Mouse (Mus musculus) hindbrain, embryonic 11.5 days (tissue): ENCODE measurements around the gene Tnfaip8l1. TPM values are rescaled to one million over a fixed set of nuclear protein-coding genes. Genes with fewer than 3 reads are reported as not detected.

Experiments
- ATAC-seq: fragments of 200-750 bp; cut with Nextera tagmentation; 2 replicates; pipeline ENCODE4 v1.8.0; 2017; ENCODE audit warnings: mild to moderate bottlenecking, moderate TSS enrichment, moderate library complexity; ENCODE audit not compliant: low FRiP score
- DNase-seq: peaks from one replicate; pipeline ENCODE4 v3.0.0-alpha.2; 2015; ENCODE audit warnings: low spot score
- H3K27ac ChIP-seq: fragments of 300-500 bp; sonication (generic); 2 replicates; pipeline ENCODE4 v1.5.1; 2014; ENCODE audit warnings: mild to moderate bottlenecking, low read depth, low read length
- H3K27me3 ChIP-seq: fragments of 300-500 bp; sonication (generic); 2 replicates; pipeline ENCODE4 v1.6.1; 2014; ENCODE audit warnings: mild to moderate bottlenecking, low read length, moderate library complexity, mixed read lengths; ENCODE audit not compliant: control insufficient read depth, insufficient read depth
- H3K36me3 ChIP-seq: fragments of 300-500 bp; sonication (generic); 2 replicates; pipeline ENCODE4 v1.6.1; 2014; ENCODE audit warnings: mild to moderate bottlenecking, low read length, moderate library complexity, mixed read lengths; ENCODE audit not compliant: control insufficient read depth, insufficient read depth
- H3K4me1 ChIP-seq: fragments of 300-500 bp; sonication (generic); replicated peaks from 2 replicates; pipeline ENCODE4 v1.6.1; 2014; ENCODE audit warnings: low read length, mixed read lengths; ENCODE audit not compliant: control insufficient read depth, insufficient read depth
- H3K4me2 ChIP-seq: fragments of 300-500 bp; sonication (generic); replicated peaks from 2 replicates; pipeline ENCODE4 v1.6.1; 2014; ENCODE audit warnings: mild to moderate bottlenecking, low read depth, low read length
- H3K4me3 ChIP-seq: fragments of 300-500 bp; sonication (generic); 2 replicates; pipeline ENCODE4 v1.5.1; 2014; ENCODE audit warnings: low read depth, low read length
- H3K9ac ChIP-seq: fragments of 300-500 bp; sonication (generic); 2 replicates; pipeline ENCODE4 v1.6.1; 2014; ENCODE audit warnings: low read depth, low read length
- H3K9me3 ChIP-seq: fragments of 300-500 bp; sonication (generic); 2 replicates; pipeline ENCODE4 v1.6.1; 2016; ENCODE audit warnings: low read length; ENCODE audit not compliant: control insufficient read depth
- WGBS: fragments of 180-500 bp; shearing (Covaris S2); extraction: QIAGEN DNeasy Blood & Tissue Kit; methylation state at CpG from one replicate; pipeline ENCODE4 v1.1.7; 2014; 5-methylcytosine and 5-hydroxymethylcytosine counted together
- polyA plus RNA-seq: library from polyadenylated mRNA; unstranded; fragments of >200 nt; fragmentation: Nextera tagmentation; extraction: Ambion mirVana; gene quantifications from 2 replicates; pipeline ENCODE4 v1.2.1, GENCODE M21; 2014

The Tnfaip8l1 gene
- 8.5 and 9.9 TPM in 2 replicates for polyA plus RNA-seq

GRCm38 (mm10) chr17:56162231-56162774 lies at the start of gene Tnfaip8l1:
Tnfaip8l1 (plus strand) TSS chr17:56162477.
- Histone ChIP-seq H3K27ac (no peak within 1 kb of the TSS), H3K9me3 (no peaks in the 10 kb centered on the region), H3K36me3 (no peaks in the 10 kb centered on the region), H3K9ac (peak within 1 kb of the TSS; percentile 56), H3K4me1 (peaks cover 7% of the 10 kb centered on the region; the same call in 1 of the 2 replicates), H3K4me2 (peak within 1 kb of the TSS; percentile 49), H3K27me3 (peaks cover 6% of the 10 kb centered on the region), H3K4me3 (peak within 1 kb of the TSS; percentile 40)
- ATAC-seq (peak; percentile 95), DNase-seq (peak; percentile 91)
- 1% methylated on average over 30 of the region's 30 CpGs for WGBS

DNA sequence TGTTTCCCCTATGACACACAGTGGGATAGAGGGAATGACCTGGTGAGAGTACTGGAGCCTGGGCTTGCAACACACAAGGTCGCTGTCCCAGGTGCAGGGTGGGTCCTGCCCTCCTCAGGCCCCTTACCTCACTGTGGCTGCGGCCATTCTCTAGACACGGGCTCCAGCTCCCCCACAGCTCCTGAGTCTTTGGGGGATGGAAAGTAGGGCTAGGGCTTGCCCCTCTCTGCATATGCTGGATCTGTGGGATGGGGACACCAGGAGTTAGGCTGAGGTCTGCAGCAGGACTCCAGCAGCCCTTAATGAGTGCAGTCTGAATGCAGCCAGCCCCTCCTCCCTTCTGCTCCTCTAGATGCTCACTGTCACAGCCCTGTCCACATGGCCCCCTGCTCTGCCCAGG lies 49.5 kb upstream of the Tnfaip8l1 start:
- H3K9ac ChIP-seq, result no peak overlapping the region
- no peak; the same call in 1 of the 2 replicates for ATAC-seq

GRCm38 (mm10) chr17:56116193-56116592 lies 46.1 kb upstream of the Tnfaip8l1 start:
- peaks cover 31% of the 10 kb centered on the region for H3K27me3 ChIP-seq
- ATAC-seq (no peak), DNase-seq (no peak)
- no peak overlapping the region for H3K4me3 ChIP-seq
- no peak overlapping the region for H3K4me2 ChIP-seq
- 76% methylated on average over 10 of the region's 10 CpGs for WGBS
- H3K9me3 ChIP-seq, result no peaks in the 10 kb centered on the region
- H3K27ac ChIP-seq, result no peak overlapping the region
- no peak overlapping the region for H3K9ac ChIP-seq
- H3K36me3 ChIP-seq, result no peaks in the 10 kb centered on the region
- peaks cover 3% of the 10 kb centered on the region; the same call in 1 of the 2 replicates for H3K4me1 ChIP-seq

More for the DNA sequence above, 49.5 kb upstream of the Tnfaip8l1 start:
- H3K27ac ChIP-seq, result peak overlapping the region; percentile 24; the same call in 1 of the 2 replicates
- H3K4me1 ChIP-seq, result peaks cover 3% of the 10 kb centered on the region; the same call in 1 of the 2 replicates
- no peaks in the 10 kb centered on the region for H3K27me3 ChIP-seq
- no peak for DNase-seq
- H3K36me3 ChIP-seq, result no peaks in the 10 kb centered on the region
- H3K4me2 ChIP-seq, result no peak overlapping the region
- H3K4me3 ChIP-seq, result no peak overlapping the region
- 75% methylated on average over 3 of the region's 3 CpGs for WGBS
- H3K9me3 ChIP-seq, result no peaks in the 10 kb centered on the region

DNA sequence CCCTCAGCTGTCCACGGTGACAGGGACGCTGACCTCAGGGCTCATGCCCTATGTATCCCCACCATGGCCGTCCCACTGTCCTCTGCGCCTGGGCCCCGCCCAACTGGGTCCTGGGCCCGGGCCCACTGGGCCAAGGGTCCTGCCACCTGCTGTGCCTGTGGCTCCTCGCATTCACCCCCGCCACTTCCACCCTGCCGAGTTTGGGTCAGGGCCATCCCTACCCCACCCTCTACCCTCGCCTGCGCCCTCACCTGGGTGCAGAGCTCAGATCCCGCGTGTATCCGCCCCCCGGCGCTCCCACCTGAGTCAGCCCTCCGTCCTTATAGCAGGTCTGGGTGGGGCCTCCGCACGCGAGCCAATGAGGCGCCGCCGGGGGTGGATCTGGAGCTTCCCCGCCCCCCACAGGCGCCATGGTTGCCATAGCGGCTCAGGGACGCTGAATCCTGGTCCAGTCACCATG lies 45.0 kb upstream of the Tnfaip8l1 start, which contains the start of gene Plin5:
Plin5 (minus strand) TSS at position 346 of the 460 bp plus-strand sequence.
- under 1% methylated on average over 25 of the region's 27 CpGs for WGBS
- Histone ChIP-seq H3K4me3 (peak within 1 kb of the TSS; percentile 19), H3K27me3 (peaks cover 42% of the 10 kb centered on the region), H3K9ac (0 out of 2 replicates have a peak within 1 kb of the TSS, but pooled peaks have one; percentile 11), H3K4me2 (peak within 1 kb of the TSS; percentile 44), H3K36me3 (no peaks in the 10 kb centered on the region), H3K4me1 (peaks cover 3% of the 10 kb centered on the region; the same call in 1 of the 2 replicates), H3K27ac (no peak within 1 kb of the TSS), H3K9me3 (no peaks in the 10 kb centered on the region)
- ATAC-seq, result peak; percentile 53; the same call in 1 of the 2 replicates
- peak; percentile 62 for DNase-seq

DNA sequence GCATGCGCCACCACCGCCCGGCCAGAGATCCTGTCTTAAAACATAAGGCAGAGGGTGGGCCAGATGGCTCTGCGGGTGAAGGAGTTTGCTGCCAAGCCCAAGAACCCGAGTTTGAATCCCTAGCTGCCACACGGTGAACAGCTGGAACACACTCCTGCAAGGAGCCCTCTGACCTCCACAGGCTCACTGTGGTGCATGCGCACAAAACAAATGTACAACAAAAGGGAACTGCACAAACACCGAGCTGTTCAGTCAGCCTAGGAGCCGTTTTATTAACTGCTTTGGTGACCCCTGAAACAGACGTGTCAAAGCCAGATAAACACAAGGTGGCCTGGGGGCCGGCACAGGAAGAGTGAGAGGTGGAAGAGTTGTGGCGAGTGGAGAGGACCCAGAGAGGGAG lies 42.8 kb upstream of the Tnfaip8l1 start:
- Histone ChIP-seq H3K9ac (no peak overlapping the region), H3K4me3 (no peak overlapping the region), H3K9me3 (peaks cover 5% of the 10 kb centered on the region; the same call in 1 of the 2 replicates), H3K36me3 (no peaks in the 10 kb centered on the region), H3K27ac (no peak overlapping the region), H3K4me2 (no peak overlapping the region), H3K4me1 (peaks cover 3% of the 10 kb centered on the region; the same call in 1 of the 2 replicates), H3K27me3 (peaks cover 62% of the 10 kb centered on the region)
- ATAC-seq (no peak), DNase-seq (no peak)
- 48% methylated on average over 12 of the region's 12 CpGs for WGBS

- 7% methylated on average over 66 of the region's 66 CpGs for WGBS
- no peak overlapping the region for H3K4me2 ChIP-seq
- DNase-seq (no peak), ATAC-seq (no peak)
- no peak overlapping the region for H3K27ac ChIP-seq
- no peak overlapping the region for H3K9ac ChIP-seq
- peaks cover 5% of the 10 kb centered on the region; the same call in 1 of the 2 replicates for H3K9me3 ChIP-seq
- no peak overlapping the region for H3K4me3 ChIP-seq
- H3K36me3 ChIP-seq, result no peaks in the 10 kb centered on the region
- H3K4me1 ChIP-seq, result peaks cover 3% of the 10 kb centered on the region; the same call in 1 of the 2 replicates
- peaks cover 67% of the 10 kb centered on the region for H3K27me3 ChIP-seq
Observed at GRCm38 (mm10) chr17:56119981-56120880, 42.0 kb upstream of the Tnfaip8l1 start.

DNA sequence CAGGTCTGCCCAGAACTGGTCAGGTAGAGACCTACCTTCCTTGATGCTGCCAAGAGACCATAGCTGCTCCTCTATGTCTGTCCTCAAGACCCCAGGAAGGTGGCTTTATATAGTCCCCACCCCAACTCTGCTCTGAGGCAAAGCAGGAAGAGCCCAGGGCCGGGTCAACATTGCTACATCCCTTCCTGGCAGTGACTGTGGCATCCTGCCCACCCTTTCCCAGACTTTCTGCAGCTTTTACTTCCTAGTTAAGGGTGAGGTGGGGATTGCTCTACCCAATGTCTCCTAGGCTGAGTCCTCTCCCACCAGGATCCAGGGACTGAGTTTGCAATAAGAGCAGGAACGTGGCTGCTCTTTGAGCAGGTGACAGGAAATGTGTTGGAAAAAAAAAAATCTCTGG lies 40.5 kb upstream of the Tnfaip8l1 start, which contains the start of gene Lrg1:
Lrg1 (minus strand) TSS at position 176 of the 400 bp plus-strand sequence.
- no peak within 1 kb of the TSS for H3K27ac ChIP-seq
- peaks cover 73% of the 10 kb centered on the region for H3K27me3 ChIP-seq

DNA sequence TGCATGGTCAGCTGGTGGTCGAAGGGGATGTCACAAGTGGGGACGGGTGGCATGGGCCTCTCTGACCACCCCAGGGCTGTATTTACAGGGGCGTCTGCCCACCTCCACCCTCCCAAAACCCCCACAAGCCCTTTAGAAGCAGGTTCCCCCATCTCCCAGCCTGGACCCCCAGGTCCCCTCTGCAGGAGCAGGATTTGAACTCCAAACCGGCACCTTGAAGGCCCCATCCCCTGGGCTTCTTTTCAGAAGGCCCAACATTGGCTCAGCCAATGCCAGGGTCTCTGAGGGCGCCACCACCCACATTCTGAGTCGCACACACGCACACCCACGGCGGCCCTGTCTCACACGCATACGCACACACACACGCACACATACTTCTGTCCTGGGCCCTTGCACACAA lies 39.1 kb upstream of the Tnfaip8l1 start:
- Histone ChIP-seq H3K4me1 (no peaks in the 10 kb centered on the region), H3K27me3 (peaks cover 71% of the 10 kb centered on the region), H3K9me3 (peaks cover 5% of the 10 kb centered on the region; the same call in 1 of the 2 replicates), H3K4me3 (no peak overlapping the region), H3K9ac (no peak overlapping the region), H3K4me2 (no peak overlapping the region), H3K36me3 (no peaks in the 10 kb centered on the region; the same call in 1 of the 2 replicates), H3K27ac (no peak overlapping the region)
- ATAC-seq (no peak), DNase-seq (no peak)
- WGBS, result 89% methylated on average over 12 of the region's 12 CpGs

More for the DNA sequence above, 40.5 kb upstream of the Tnfaip8l1 start, which contains the start of gene Lrg1:
- H3K9me3 ChIP-seq, result peaks cover 5% of the 10 kb centered on the region; the same call in 1 of the 2 replicates
- H3K36me3 ChIP-seq, result no peaks in the 10 kb centered on the region
- H3K4me2 ChIP-seq, result no peak within 1 kb of the TSS
- no peak for ATAC-seq
- no peak within 1 kb of the TSS for H3K4me3 ChIP-seq
- H3K9ac ChIP-seq, result no peak within 1 kb of the TSS
- WGBS, result 59% methylated on average over 2 of the region's 2 CpGs
- no peak for DNase-seq
- H3K4me1 ChIP-seq, result peaks cover 3% of the 10 kb centered on the region; the same call in 1 of the 2 replicates
